Mouse (Mus musculus): ENCODE data around the gene Prep. TPM values are rescaled to one million over a fixed set of nuclear protein-coding genes. Genes with fewer than 3 reads are reported as not detected.

Prep gene
- polyA plus RNA-seq (2012; rRNA removed; ENCODE audit: low replicate concordance) = 4.6 and 6.1 TPM in 2 replicates

GRCm38 (mm10) chr10:45066931-45067308 is at the start of gene Prep:
Gene Prep, plus strand, starts transcription at chr10:45067203.

GRCm38 (mm10) chr10:45177798-45178197 is 110.8 kb downstream of the Prep start, which contains the start of gene Popdc3:
Gene Popdc3, plus strand, starts transcription at chr10:45178098.

Other genes with a start within 250 kb of the Prep start
- gene Popdc3, start 110.9 kb downstream of the Prep start, polyA plus RNA-seq (2012; rRNA removed; ENCODE audit: low replicate concordance) = not detected in 2 replicates